In the genomic region with DNA sequence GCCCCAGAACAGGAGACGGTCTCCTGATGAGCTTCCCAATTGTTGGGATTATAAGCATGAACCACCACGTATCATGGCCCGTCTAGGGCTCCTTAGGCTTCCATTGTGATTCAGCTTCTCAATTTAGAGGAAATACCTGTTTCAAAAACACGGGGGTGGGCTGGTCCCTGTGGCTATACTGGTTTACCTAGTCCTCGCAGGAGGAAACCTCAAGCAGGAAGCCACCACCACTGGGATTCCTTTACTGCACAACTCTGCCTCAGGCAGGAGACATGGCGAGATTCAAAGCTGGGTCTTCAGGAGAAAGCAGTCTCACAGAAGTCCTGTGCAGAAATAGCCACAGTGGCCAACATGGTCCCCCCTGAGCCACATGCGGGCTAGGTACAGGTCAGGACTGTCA, we compare ENCODE assay signal across 23 mouse cellular contexts. TPM values are rescaled to one million over a fixed set of nuclear protein-coding genes. Genes with fewer than 3 reads are reported as not detected.
DNase-seq lines count a peak whose midpoint lies in the region; ATAC-seq and TF ChIP-seq lines count a peak whose summit lies in the region.
"Had no signal": no experiment of that assay in that cellular context is flagged by ENCODE, and none has a peak within 500 bp of the region (broad histone marks: within the 10 kb centered on the region; RNA-seq: fewer than 3 reads in every experiment).

No protein-coding gene starts in this region.

- no peak for DNase-seq in testis, postnatal 14 days (ENCODE audit: low spot score)
- DNase-seq in cerebellum, adult 9-10 months, result no peak
- DNase-seq in natural killer cell, adult 2 months (ENCODE audit: low spot score in 2 of 2), result no peak
- DNase-seq: adrenal gland, postnatal 10 days; adrenal gland, postnatal 36 days; cerebellum, adult 18-20 months; cerebellum, postnatal 10 days; cerebellum, postnatal 36 days; gastrocnemius, postnatal 10 days; gastrocnemius, postnatal 36 days; heart, adult 11 months had no signal

- H3K4me3 ChIP-seq in testis, adult 2 months (ENCODE audit: control insufficient read depth, low read depth, low read length), result peak overlapping the region; percentile 57
- H3K4me3 ChIP-seq: forebrain, embryonic 10.5 days; forebrain, embryonic 13.5 days; hindbrain, embryonic 10.5 days had no signal

- peaks cover 10% of the 10 kb centered on the region for H3K4me1 ChIP-seq in testis, adult 2 months (ENCODE audit: control insufficient read depth, insufficient read depth, low read length)
- H3K4me1 ChIP-seq: forebrain, embryonic 10.5 days; forebrain, embryonic 13.5 days; hindbrain, embryonic 10.5 days had no signal

- no peak for TF ChIP-seq POLR2A in testis, adult 2 months (IDR thresholded peaks at IDR 0.05; ENCODE audit: control insufficient read depth, low read depth, low read length)

- no peaks in the 10 kb centered on the region for H3K27me3 ChIP-seq in testis, adult 2 months (ENCODE audit: control insufficient read depth, insufficient read depth, low read length)
- H3K27me3 ChIP-seq: CH12.LX; forebrain, embryonic 13.5 days; Patski had no signal

- TF ChIP-seq CTCF in testis, adult 2 months (IDR thresholded peaks at IDR 0.05; ENCODE audit: control insufficient read depth, insufficient read depth, insufficient replicate concordance, low read depth, low read length), result no peak

- ATAC-seq in common myeloid progenitor, adult 5-6 weeks (replicated peaks; ENCODE audit: low read depth, poor library complexity, severe bottlenecking), result peak; percentile 57
- peak; percentile 12; the same call in 1 of the 2 replicates for ATAC-seq in megakaryocyte progenitor cell, adult 5-6 weeks (replicated peaks; ENCODE audit: poor library complexity)
- ATAC-seq: forebrain, embryonic 13.5 days; forebrain, embryonic 16.5 days; hindbrain, postnatal 0 days; Patski had no signal

- no peaks in the 10 kb centered on the region for H3K36me3 ChIP-seq in testis, adult 2 months (ENCODE audit: control insufficient read depth, insufficient read depth, low read length)
- H3K36me3 ChIP-seq: forebrain, embryonic 10.5 days; G1E; hindbrain, embryonic 10.5 days had no signal

- no peak overlapping the region for H3K27ac ChIP-seq in testis, adult 2 months (ENCODE audit: control insufficient read depth, insufficient read depth, low read depth, low read length)
- H3K27ac ChIP-seq: forebrain, embryonic 10.5 days; forebrain, embryonic 13.5 days; hindbrain, embryonic 10.5 days; hindbrain, embryonic 14.5 days; hindbrain, postnatal 0 days had no signal

RNA-seq across cellular contexts. Expression of gene Anapc4, which starts 56.1 kb away (rescaled TPM):
- polyA plus RNA-seq in testis, adult 2 months (2012; rRNA removed), result 17.7 and 22.4 TPM in 2 replicates
- 58.1 and 88.8 TPM in 2 replicates for total RNA-seq in common myeloid progenitor, adult 5-6 weeks (2017)
- total RNA-seq in megakaryocyte progenitor cell, adult 5-6 weeks (2015), result 52.5 and 71.3 TPM in 2 replicates
- total RNA-seq in megakaryocyte progenitor cell, adult 5-6 weeks (2017), result 57.8 and 83.8 TPM in 2 replicates
